Mouse (Mus musculus) midbrain, embryonic 14.5 days (tissue): ENCODE measurements at regions not wholly inside any gene's neighbourhood (a gene's known extent, or its start where the extent isn't known, plus 50 kb on each side); places are given as distances from the start of the nearest gene placed in this dataset.
A peak's percentile ranks its signal among the peaks of the same experiment; 100 is the strongest.

Experiments
- ATAC-seq: fragments of 200-750 bp; cut with Nextera tagmentation; 2 replicates; pipeline ENCODE4 v1.8.0; 2017; ENCODE audit warnings: moderate number of reproducible peaks, moderate library complexity; ENCODE audit not compliant: low FRiP score, low TSS enrichment
- DNase-seq: peaks from one replicate; pipeline ENCODE4 v3.0.0-alpha.2; 2015
- H3K27ac ChIP-seq: fragments of 300-500 bp; sonication (generic); replicated peaks from 2 replicates; pipeline ENCODE4 v1.5.1; 2014; ENCODE audit warnings: mild to moderate bottlenecking, low read depth, low read length, moderate library complexity
- H3K27me3 ChIP-seq: fragments of 300-500 bp; sonication (generic); 2 replicates; pipeline ENCODE4 v1.6.1; 2014; ENCODE audit warnings: low read length, control low read depth, mixed read lengths; ENCODE audit not compliant: control insufficient read depth, insufficient read depth
- H3K36me3 ChIP-seq: fragments of 300-500 bp; sonication (generic); 2 replicates; pipeline ENCODE4 v1.6.1; 2014; ENCODE audit warnings: low read length, control low read depth; ENCODE audit not compliant: control insufficient read depth, insufficient read depth
- H3K4me1 ChIP-seq: fragments of 300-500 bp; sonication (generic); 2 replicates; pipeline ENCODE4 v1.6.1; 2014; ENCODE audit warnings: mild to moderate bottlenecking, antibody characterized with exemption, low read length, control low read depth; ENCODE audit not compliant: control insufficient read depth, insufficient read depth
- H3K4me2 ChIP-seq: fragments of 300-500 bp; sonication (generic); 2 replicates; pipeline ENCODE4 v1.6.1; 2014; ENCODE audit warnings: mild to moderate bottlenecking, low read length, moderate library complexity
- H3K4me3 ChIP-seq: fragments of 300-500 bp; sonication (generic); replicated peaks from 2 replicates; pipeline ENCODE4 v1.5.1; 2014; ENCODE audit warnings: low read depth, low read length
- H3K9ac ChIP-seq: fragments of 300-500 bp; sonication (generic); replicated peaks from 2 replicates; pipeline ENCODE4 v1.6.1; 2014; ENCODE audit warnings: mild to moderate bottlenecking, low read length, moderate library complexity
- H3K9me3 ChIP-seq: fragments of 300-500 bp; sonication (generic); 2 replicates; pipeline ENCODE4 v1.6.1; 2016; ENCODE audit warnings: low read length, control low read depth, mixed read lengths; ENCODE audit not compliant: control insufficient read depth
- WGBS: fragments of 180-500 bp; shearing (Covaris S2); extraction: QIAGEN DNeasy Blood & Tissue Kit; methylation state at CpG from one replicate; pipeline ENCODE4 v1.1.7; 2014; 5-methylcytosine and 5-hydroxymethylcytosine counted together

GRCm38 (mm10) chr15:67611896-67612295, 1111.2 kb upstream of the Lrrc6 start:
- no peaks in the 10 kb centered on the region for H3K27me3 ChIP-seq

GRCm38 (mm10) chr15:67598426-67598825, 1097.7 kb upstream of the Lrrc6 start:
- H3K4me1 ChIP-seq: no peaks in the 10 kb centered on the region
- H3K4me3 ChIP-seq: no peak overlapping the region
- H3K27me3 ChIP-seq: no peaks in the 10 kb centered on the region
- H3K9ac ChIP-seq: no peak overlapping the region
- H3K36me3 ChIP-seq: no peaks in the 10 kb centered on the region
- ATAC-seq (no peak), DNase-seq (no peak)
- H3K27ac ChIP-seq: no peak overlapping the region
- WGBS: 86% methylated on average over 4 of the region's 4 CpGs
- no peak overlapping the region for H3K4me2 ChIP-seq
- no peaks in the 10 kb centered on the region for H3K9me3 ChIP-seq

More at GRCm38 (mm10) chr15:67611896-67612295, 1111.2 kb upstream of the Lrrc6 start:
- H3K4me3 ChIP-seq: no peak overlapping the region
- H3K9me3 ChIP-seq: no peaks in the 10 kb centered on the region
- H3K4me2 ChIP-seq: no peak overlapping the region
- ATAC-seq (no peak), DNase-seq (no peak)
- no peaks in the 10 kb centered on the region for H3K36me3 ChIP-seq
- no peak overlapping the region for H3K27ac ChIP-seq
- H3K4me1 ChIP-seq: no peaks in the 10 kb centered on the region
- WGBS: 82% methylated on average over 3 of the region's 3 CpGs
- H3K9ac ChIP-seq: no peak overlapping the region

GRCm38 (mm10) chr15:67576581-67576980, 1075.9 kb upstream of the Lrrc6 start:
- no peak overlapping the region for H3K27ac ChIP-seq

GRCm38 (mm10) chr15:67571614-67572013, 1070.9 kb upstream of the Lrrc6 start:
- no peak for ATAC-seq
- 75% methylated on average over 1 of the region's 1 CpGs for WGBS

More at GRCm38 (mm10) chr15:67576581-67576980, 1075.9 kb upstream of the Lrrc6 start:
- DNase-seq: no peak
- no peak for ATAC-seq
- Histone ChIP-seq H3K27me3 (no peaks in the 10 kb centered on the region), H3K4me3 (no peak overlapping the region), H3K4me2 (no peak overlapping the region), H3K4me1 (no peaks in the 10 kb centered on the region), H3K9me3 (no peaks in the 10 kb centered on the region), H3K9ac (no peak overlapping the region), H3K36me3 (no peaks in the 10 kb centered on the region)
- 80% methylated on average over 1 of the region's 1 CpGs for WGBS

GRCm38 (mm10) chr15:67557304-67557703, 1056.6 kb upstream of the Lrrc6 start:
- DNase-seq (no peak), ATAC-seq (no peak)
- Histone ChIP-seq H3K9ac (no peak overlapping the region), H3K36me3 (no peaks in the 10 kb centered on the region), H3K4me2 (no peak overlapping the region), H3K4me3 (no peak overlapping the region), H3K27me3 (no peaks in the 10 kb centered on the region), H3K27ac (no peak overlapping the region), H3K9me3 (no peaks in the 10 kb centered on the region), H3K4me1 (no peaks in the 10 kb centered on the region)
- 88% methylated on average over 1 of the region's 1 CpGs for WGBS

More at GRCm38 (mm10) chr15:67571614-67572013, 1070.9 kb upstream of the Lrrc6 start:
- Histone ChIP-seq H3K9me3 (0 out of 2 replicates have a peak, but pooled peaks cover 5% of the 10 kb centered on the region), H3K27me3 (no peaks in the 10 kb centered on the region), H3K9ac (no peak overlapping the region), H3K36me3 (no peaks in the 10 kb centered on the region), H3K4me3 (no peak overlapping the region), H3K4me2 (no peak overlapping the region), H3K4me1 (no peaks in the 10 kb centered on the region), H3K27ac (no peak overlapping the region)
- DNase-seq: no peak

GRCm38 (mm10) chr15:67551911-67552310, 1051.2 kb upstream of the Lrrc6 start:
- no peak overlapping the region for H3K27ac ChIP-seq
- no peak overlapping the region for H3K4me2 ChIP-seq
- 94% methylated on average over 2 of the region's 2 CpGs for WGBS
- no peaks in the 10 kb centered on the region for H3K4me1 ChIP-seq
- no peaks in the 10 kb centered on the region for H3K27me3 ChIP-seq
- DNase-seq (no peak), ATAC-seq (no peak)
- H3K36me3 ChIP-seq: no peaks in the 10 kb centered on the region
- H3K9me3 ChIP-seq: no peaks in the 10 kb centered on the region
- no peak overlapping the region for H3K9ac ChIP-seq
- no peak overlapping the region for H3K4me3 ChIP-seq

GRCm38 (mm10) chr15:67546896-67547400, 1046.2 kb upstream of the Lrrc6 start:
- Histone ChIP-seq H3K9me3 (no peaks in the 10 kb centered on the region), H3K27ac (no peak overlapping the region), H3K36me3 (no peaks in the 10 kb centered on the region), H3K4me3 (no peak overlapping the region), H3K4me1 (no peaks in the 10 kb centered on the region), H3K27me3 (no peaks in the 10 kb centered on the region), H3K9ac (no peak overlapping the region), H3K4me2 (no peak overlapping the region)
- no peak for ATAC-seq
- peak; percentile 35 for DNase-seq
- 75% methylated on average over 1 of the region's 1 CpGs for WGBS

- no peak overlapping the region for H3K27ac ChIP-seq
- DNase-seq: no peak
- H3K4me2 ChIP-seq: no peak overlapping the region
- no peaks in the 10 kb centered on the region for H3K27me3 ChIP-seq
- H3K9ac ChIP-seq: no peak overlapping the region
- H3K4me1 ChIP-seq: no peaks in the 10 kb centered on the region
- no peak overlapping the region for H3K4me3 ChIP-seq
- 93% methylated on average over 6 of the region's 6 CpGs for WGBS
- no peaks in the 10 kb centered on the region for H3K9me3 ChIP-seq
- H3K36me3 ChIP-seq: no peaks in the 10 kb centered on the region
- no peak for ATAC-seq
These were observed 1045.0 kb upstream of the Lrrc6 start for GRCm38 (mm10) chr15:67545745-67546144.

- Histone ChIP-seq H3K9ac (no peak overlapping the region), H3K4me2 (no peak overlapping the region), H3K9me3 (no peaks in the 10 kb centered on the region), H3K4me1 (no peaks in the 10 kb centered on the region), H3K27ac (no peak overlapping the region), H3K4me3 (no peak overlapping the region), H3K36me3 (no peaks in the 10 kb centered on the region), H3K27me3 (no peaks in the 10 kb centered on the region)
- no peak for DNase-seq
- ATAC-seq: no peak
These were observed 1013.0 kb upstream of the Lrrc6 start for GRCm38 (mm10) chr15:67513722-67514121.
